ENCODE assay signal across 12 mouse cellular contexts in genomic region chr12:52847020-52847419, GRCm38 (mm10).
"Had no signal": no experiment of that assay in that cellular context is flagged by ENCODE, and none has a peak within 500 bp of the region (broad histone marks: within the 10 kb centered on the region; RNA-seq: fewer than 3 reads in every experiment).

No protein-coding gene starts in this region.

- H3K36me3 ChIP-seq: limb, embryonic 10.5 days; liver, embryonic 15.5 days; midbrain, embryonic 10.5 days; stomach, embryonic 15.5 days had no signal

- H3K9ac ChIP-seq: liver, embryonic 15.5 days; stomach, embryonic 15.5 days had no signal

- H3K4me2 ChIP-seq: liver, embryonic 11.5 days; liver, embryonic 15.5 days; stomach, embryonic 15.5 days had no signal

- H3K4me3 ChIP-seq: limb, embryonic 10.5 days; liver, embryonic 15.5 days; midbrain, embryonic 10.5 days; stomach, embryonic 15.5 days had no signal

- H3K4me1 ChIP-seq: liver, embryonic 15.5 days; stomach, embryonic 15.5 days had no signal

- H3K9me3 ChIP-seq: limb, embryonic 10.5 days; liver, embryonic 15.5 days; midbrain, embryonic 10.5 days; stomach, embryonic 15.5 days had no signal

- DNase-seq: kidney, adult 8-10 months; kidney, postnatal 25 days; lung, adult 2 months; lung, postnatal 36 days; right cerebral cortex, postnatal 14 days; thymus, adult 2 months; thymus, postnatal 25 days had no signal

- H3K27me3 ChIP-seq: liver, embryonic 15.5 days; stomach, embryonic 15.5 days had no signal

- H3K27ac ChIP-seq: limb, embryonic 10.5 days; liver, embryonic 15.5 days; stomach, embryonic 15.5 days had no signal
